22 mouse cellular contexts compared by ENCODE assay signal in the genomic region with DNA sequence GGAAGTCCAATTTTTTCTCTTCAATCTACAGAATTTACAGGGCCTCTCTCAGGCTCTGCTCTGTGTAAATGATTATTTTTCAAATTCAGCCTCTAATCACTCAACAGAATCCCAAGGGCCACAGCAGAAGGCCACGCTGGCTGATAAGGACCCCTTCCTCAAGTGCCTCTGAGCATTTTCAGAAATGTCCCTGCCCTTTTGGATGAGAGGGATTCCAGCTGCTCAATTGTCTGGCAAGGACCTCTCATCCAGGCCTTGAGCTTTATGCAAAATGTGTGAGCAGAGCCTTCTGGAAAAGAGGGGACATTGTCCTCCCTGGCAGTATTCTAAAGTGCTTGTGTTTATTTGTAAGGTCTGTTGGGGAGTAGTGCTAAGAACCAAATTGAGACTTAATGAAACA. TPM values are rescaled to one million over a fixed set of nuclear protein-coding genes. Genes with fewer than 3 reads are reported as not detected.
DNase-seq lines count a peak whose midpoint lies in the region; ATAC-seq and TF ChIP-seq lines count a peak whose summit lies in the region.
"Had no signal": no experiment of that assay in that cellular context is flagged by ENCODE, and none has a peak within 500 bp of the region (broad histone marks: within the 10 kb centered on the region; RNA-seq: fewer than 3 reads in every experiment).

No protein-coding gene starts in this region.

- no peak for TF ChIP-seq POLR2A in heart, adult 2 months (IDR thresholded peaks at IDR 0.05; ENCODE audit: insufficient read depth, low read depth, low read length)

- no peaks in the 10 kb centered on the region for H3K9me3 ChIP-seq in kidney, embryonic 16.5 days (ENCODE audit: low read length)
- no peaks in the 10 kb centered on the region for H3K9me3 ChIP-seq in lung, embryonic 16.5 days (ENCODE audit: control insufficient read depth, low read length)
- H3K9me3 ChIP-seq: forebrain, embryonic 15.5 days; hindbrain, embryonic 10.5 days; limb, embryonic 12.5 days; liver, embryonic 15.5 days; stomach, embryonic 15.5 days had no signal

- peaks cover 16% of the 10 kb centered on the region for H3K36me3 ChIP-seq in heart, adult 2 months (ENCODE audit: control insufficient read depth, insufficient read depth, low read length)
- H3K36me3 ChIP-seq in kidney, embryonic 16.5 days (ENCODE audit: insufficient read depth, low read length), result no peaks in the 10 kb centered on the region
- no peaks in the 10 kb centered on the region for H3K36me3 ChIP-seq in lung, embryonic 16.5 days (ENCODE audit: control insufficient read depth, insufficient read depth, low read length)
- H3K36me3 ChIP-seq: forebrain, embryonic 15.5 days; hindbrain, embryonic 10.5 days; limb, embryonic 12.5 days; liver, embryonic 15.5 days; stomach, embryonic 15.5 days had no signal

- peak overlapping the region; percentile 49 for H3K27ac ChIP-seq in heart, adult 2 months
- no peak overlapping the region for H3K27ac ChIP-seq in kidney, embryonic 16.5 days (ENCODE audit: low read length)
- H3K27ac ChIP-seq in lung, embryonic 16.5 days (ENCODE audit: low read length), result peak overlapping the region; percentile 49; the same call in 1 of the 2 replicates
- H3K27ac ChIP-seq: forebrain, embryonic 15.5 days; hindbrain, embryonic 10.5 days; hindbrain, postnatal 0 days; limb, embryonic 12.5 days; liver, embryonic 15.5 days; stomach, embryonic 15.5 days had no signal

- no peak overlapping the region for H3K4me3 ChIP-seq in heart, adult 2 months
- no peak overlapping the region for H3K4me3 ChIP-seq in kidney, embryonic 16.5 days (ENCODE audit: low read length)
- no peak overlapping the region for H3K4me3 ChIP-seq in lung, embryonic 16.5 days (ENCODE audit: low read length)
- H3K4me3 ChIP-seq: forebrain, embryonic 15.5 days; hindbrain, embryonic 10.5 days; limb, embryonic 12.5 days; liver, embryonic 15.5 days; stomach, embryonic 15.5 days had no signal

- DNase-seq in heart, adult 2 months, result no peak
- DNase-seq in heart, adult 9 months (ENCODE audit: low spot score in 2 of 2), result no peak
- no peak for DNase-seq in kidney, adult 8-10 months
- no peak for DNase-seq in lung, postnatal 36 days
- no peak for DNase-seq in MN1 (ENCODE audit: low spot score)
- DNase-seq: adrenal gland, postnatal 10 days; cerebellum, adult 18-20 months; cerebellum, postnatal 25 days; embryo, embryonic 11 days; gastrocnemius, postnatal 25 days; lung, postnatal 14 days; retina, postnatal 1 day had no signal

- no peak for TF ChIP-seq EP300 in heart, adult 2 months (IDR thresholded peaks at IDR 0.05; ENCODE audit: insufficient read depth, low read depth, low read length)

- intact Hi-C loops in heart, adult 2 months (cut with DNase I), result no loop called here

- no peak overlapping the region for H3K4me2 ChIP-seq in kidney, embryonic 16.5 days (replicated peaks; ENCODE audit: low read depth, low read length)
- H3K4me2 ChIP-seq in lung, embryonic 16.5 days (ENCODE audit: low read depth, low read length), result no peak overlapping the region
- H3K4me2 ChIP-seq: forebrain, embryonic 15.5 days; limb, embryonic 12.5 days; liver, embryonic 15.5 days; stomach, embryonic 15.5 days had no signal

- ATAC-seq in kidney, embryonic 16.5 days (ENCODE audit: low FRiP score, low TSS enrichment), result peak; percentile 44; the same call in 1 of the 2 replicates
- 0 out of 2 replicates have a peak, but pooled peaks have one; percentile 42 for ATAC-seq in lung, embryonic 16.5 days (ENCODE audit: low read depth)
- ATAC-seq: forebrain, embryonic 15.5 days; hindbrain, postnatal 0 days had no signal

- H3K27me3 ChIP-seq in heart, adult 2 months (ENCODE audit: control insufficient read depth, insufficient read depth, low read length), result no peaks in the 10 kb centered on the region
- H3K27me3 ChIP-seq in kidney, embryonic 16.5 days (ENCODE audit: insufficient read depth, low read length), result no peaks in the 10 kb centered on the region
- no peaks in the 10 kb centered on the region for H3K27me3 ChIP-seq in lung, embryonic 16.5 days (ENCODE audit: control insufficient read depth, insufficient read depth, low read depth, low read length)
- H3K27me3 ChIP-seq: forebrain, embryonic 15.5 days; limb, embryonic 12.5 days; liver, embryonic 15.5 days; stomach, embryonic 15.5 days had no signal

- 19% methylated on average over 1 of the region's 1 CpGs for WGBS in heart, adult 2 months
- WGBS in kidney, embryonic 16.5 days, result 59% methylated on average over 1 of the region's 1 CpGs
- 8% methylated on average over 1 of the region's 1 CpGs for WGBS in lung, embryonic 16.5 days

- TF ChIP-seq CTCF in heart, adult 2 months (IDR thresholded peaks at IDR 0.05), result no peak

- H3K9ac ChIP-seq in heart, adult 2 months (ENCODE audit: low read depth, low read length), result no peak overlapping the region
- no peak overlapping the region for H3K9ac ChIP-seq in kidney, embryonic 16.5 days (replicated peaks; ENCODE audit: low read length)
- no peak overlapping the region for H3K9ac ChIP-seq in lung, embryonic 16.5 days (ENCODE audit: low read length)
- H3K9ac ChIP-seq: forebrain, embryonic 15.5 days; limb, embryonic 12.5 days; liver, embryonic 15.5 days; stomach, embryonic 15.5 days had no signal

- H3K4me1 ChIP-seq in heart, adult 2 months (ENCODE audit: control insufficient read depth, insufficient read depth, low read length), result peaks cover 4% of the 10 kb centered on the region
- H3K4me1 ChIP-seq in kidney, embryonic 16.5 days (ENCODE audit: insufficient read depth, low read length), result peaks cover 22% of the 10 kb centered on the region
- H3K4me1 ChIP-seq in lung, embryonic 16.5 days (replicated peaks; ENCODE audit: control insufficient read depth, insufficient read depth, low read length), result peaks cover 13% of the 10 kb centered on the region
- H3K4me1 ChIP-seq: forebrain, embryonic 15.5 days; hindbrain, embryonic 10.5 days; liver, embryonic 15.5 days had no signal

- peaks cover 3% of the 10 kb centered on the region; the same call in 1 of the 2 replicates for H3K79me2 ChIP-seq in heart, adult 2 months (replicated peaks; ENCODE audit: control insufficient read depth, insufficient read depth, low read length)

RNA-seq across cellular contexts. Expression of a gene that starts 51.7 kb away (rescaled TPM):
- total RNA-seq in heart, adult 2 months (2021), result 100 to 1,000 TPM; 191 to 208 TPM
- polyA plus RNA-seq in heart, adult 2 months (2012; rRNA removed), result 71.1 and 91.0 TPM in 2 replicates
- polyA plus RNA-seq in kidney, embryonic 16.5 days (2015; fragmentation: Nextera tagmentation; extraction: Ambion mirVana), result 34.4 and 35.6 TPM in 2 replicates
- polyA plus RNA-seq in lung, embryonic 16.5 days (2015; fragmentation: Nextera tagmentation; extraction: Ambion mirVana), result 37.8 and 40.6 TPM in 2 replicates
- total RNA-seq: megakaryocyte-erythroid progenitor cell, adult 5-6 weeks; neutrophil, adult 5-6 weeks had no signal
